Mouse (Mus musculus) kidney, postnatal 0 days (tissue): Measurements from ENCODE around the gene Ech1. TPM values are rescaled to one million over a fixed set of nuclear protein-coding genes. Genes with fewer than 3 reads are reported as not detected.

Experiments used
- ATAC-seq: fragments of 200-750 bp; cut with Nextera tagmentation; replicated peaks from 2 replicates; pipeline ENCODE4 v1.8.0; 2017; ENCODE audit warnings: low read depth, moderate number of reproducible peaks, moderate TSS enrichment, moderate library complexity; ENCODE audit not compliant: low FRiP score
- DNase-seq: peaks from one replicate; pipeline ENCODE4 v3.0.0-alpha.2; 2016; ENCODE audit warnings: low spot score
- H3K27ac ChIP-seq: fragments of 300-500 bp; sonication (generic); 2 replicates; pipeline ENCODE4 v1.5.1; 2014; ENCODE audit warnings: mild to moderate bottlenecking
- H3K27me3 ChIP-seq: fragments of 300-500 bp; sonication (generic); 2 replicates; pipeline ENCODE4 v1.6.1; 2014; ENCODE audit warnings: low read length, mixed read lengths; ENCODE audit not compliant: insufficient read depth
- H3K36me3 ChIP-seq: fragments of 300-500 bp; sonication (generic); 2 replicates; pipeline ENCODE4 v1.6.1; 2014; ENCODE audit warnings: low read length, mixed read lengths; ENCODE audit not compliant: insufficient read depth
- H3K4me1 ChIP-seq: fragments of 300-500 bp; sonication (generic); replicated peaks from 2 replicates; pipeline ENCODE4 v1.6.1; 2014; ENCODE audit warnings: antibody characterized with exemption, low read length, mixed read lengths; ENCODE audit not compliant: insufficient read depth
- H3K4me2 ChIP-seq: fragments of 300-500 bp; sonication (generic); 2 replicates; pipeline ENCODE4 v1.6.1; 2014; ENCODE audit warnings: mild to moderate bottlenecking, low read length, moderate library complexity, mixed read lengths
- H3K4me3 ChIP-seq: fragments of 300-500 bp; sonication (generic); replicated peaks from 2 replicates; pipeline ENCODE4 v1.5.1; 2014; ENCODE audit warnings: low read depth, low read length
- H3K9ac ChIP-seq: fragments of 300-500 bp; sonication (generic); 2 replicates; pipeline ENCODE4 v1.6.1; 2014; ENCODE audit warnings: low read depth, low read length
- H3K9me3 ChIP-seq: fragments of 300-500 bp; sonication (generic); replicated peaks from 2 replicates; pipeline ENCODE4 v1.6.1; 2016; ENCODE audit warnings: low read length, inconsistent platforms, mixed read lengths
- CTCF ChIP-seq: IDR thresholded peaks from 2 replicates; pipeline ENCODE4 v1.5.1; 2016; ENCODE audit warnings: antibody characterized with exemption, low read depth, mild to moderate bottlenecking, moderate library complexity
- WGBS: fragments of 180-500 bp; shearing (Covaris S2); extraction: QIAGEN DNeasy Blood & Tissue Kit; methylation state at CpG from one replicate; pipeline ENCODE4 v1.1.7; 2014; 5-methylcytosine and 5-hydroxymethylcytosine counted together
- polyA plus RNA-seq: library from polyadenylated mRNA; unstranded; fragments of >200 nt; fragmentation: Nextera tagmentation; extraction: Ambion mirVana; gene quantifications from 2 replicates; pipeline ENCODE4 v1.2.1, GENCODE M21; 2015

Gene Ech1
- polyA plus RNA-seq, 1 experiment from 2014 or later, result 330 TPM

DNA sequence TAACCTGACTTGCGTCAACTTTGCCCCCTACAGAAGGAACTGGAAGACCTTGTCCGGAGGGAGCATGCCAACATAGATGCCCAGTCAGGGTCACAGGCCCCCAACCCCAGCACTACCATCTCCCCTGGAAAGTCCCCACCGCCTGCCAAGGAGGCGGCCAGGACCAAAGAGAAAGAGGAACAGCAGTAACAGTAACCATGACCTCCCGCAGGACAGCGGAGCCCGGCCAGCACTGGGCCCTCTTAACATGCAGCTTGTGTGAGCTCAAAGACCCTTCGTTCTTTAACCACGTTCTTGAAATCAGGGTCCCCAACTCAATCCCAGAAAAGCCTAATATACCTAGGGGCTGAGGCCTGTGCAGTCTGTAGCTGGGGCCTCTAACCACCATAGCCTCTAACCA, 37.1 kb upstream of the Ech1 start:
- Histone ChIP-seq H3K9ac (no peak overlapping the region), H3K4me3 (no peak overlapping the region), H3K4me2 (no peak overlapping the region), H3K27ac (no peak overlapping the region), H3K27me3 (no peaks in the 10 kb centered on the region), H3K4me1 (peaks cover 6% of the 10 kb centered on the region; the same call in 1 of the 2 replicates), H3K9me3 (no peaks in the 10 kb centered on the region), H3K36me3 (no peaks in the 10 kb centered on the region)
- no peak for ATAC-seq
- WGBS, result 94% methylated on average over 9 of the region's 9 CpGs
- no peak for TF ChIP-seq CTCF
- DNase-seq, result no peak

- no peak for TF ChIP-seq CTCF
- no peak for DNase-seq
- WGBS, result 67% methylated on average over 4 of the region's 5 CpGs
Observed at GRCm38 (mm10) chr7:28788307-28789195, 36.5 kb upstream of the Ech1 start, which contains the start of gene Rinl. TSS of gene Rinl (plus strand) at chr7:28788969.

DNA sequence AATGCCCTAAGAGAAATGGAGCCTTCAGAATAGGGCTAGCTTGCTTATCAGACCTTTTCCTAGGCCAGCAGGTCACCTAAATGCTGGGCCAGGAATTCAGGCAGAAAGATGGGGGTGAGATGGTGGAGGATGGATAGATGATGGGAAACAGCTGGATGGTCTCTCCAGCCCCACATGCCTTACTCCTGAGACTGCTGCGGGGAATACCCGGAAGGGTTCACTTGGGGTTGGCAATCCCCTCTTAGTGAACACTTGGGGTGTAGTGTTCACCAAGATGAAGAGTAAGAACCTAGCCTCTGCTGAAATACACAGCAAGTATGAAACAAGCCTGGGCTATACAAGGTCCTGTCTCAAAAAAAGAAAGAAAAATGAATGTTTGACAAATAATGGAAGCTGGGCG, 35.8 kb upstream of the Ech1 start:
- no peak overlapping the region for H3K9ac ChIP-seq
- H3K4me2 ChIP-seq, result no peak overlapping the region

More at GRCm38 (mm10) chr7:28788307-28789195, 36.5 kb upstream of the Ech1 start, which contains the start of gene Rinl:
- no peak within 1 kb of the TSS for H3K4me3 ChIP-seq
- no peak within 1 kb of the TSS for H3K4me2 ChIP-seq
- H3K9ac ChIP-seq, result no peak within 1 kb of the TSS
- H3K27ac ChIP-seq, result peak within 1 kb of the TSS; percentile 31
- H3K36me3 ChIP-seq, result no peaks in the 10 kb centered on the region
- no peaks in the 10 kb centered on the region for H3K9me3 ChIP-seq
- ATAC-seq, result no peak
- peaks cover 6% of the 10 kb centered on the region; the same call in 1 of the 2 replicates for H3K4me1 ChIP-seq
- no peaks in the 10 kb centered on the region for H3K27me3 ChIP-seq

GRCm38 (mm10) chr7:28790066-28790806, 34.8 kb upstream of the Ech1 start:
- Histone ChIP-seq H3K4me1 (peaks cover 6% of the 10 kb centered on the region; the same call in 1 of the 2 replicates), H3K4me2 (no peak overlapping the region), H3K27me3 (no peaks in the 10 kb centered on the region), H3K4me3 (no peak overlapping the region), H3K9ac (no peak overlapping the region), H3K9me3 (no peaks in the 10 kb centered on the region), H3K36me3 (no peaks in the 10 kb centered on the region), H3K27ac (peak overlapping the region; percentile 19; the same call in 1 of the 2 replicates)
- WGBS, result 52% methylated on average over 8 of the region's 8 CpGs
- peak; percentile 69 for TF ChIP-seq CTCF
- 0 out of 2 replicates have a peak, but pooled peaks have one; percentile 38 for ATAC-seq
- peak; percentile 61 for DNase-seq

More for the DNA sequence above, 35.8 kb upstream of the Ech1 start:
- Histone ChIP-seq H3K27me3 (no peaks in the 10 kb centered on the region), H3K27ac (peak overlapping the region; percentile 31; the same call in 1 of the 2 replicates), H3K9me3 (no peaks in the 10 kb centered on the region), H3K36me3 (no peaks in the 10 kb centered on the region), H3K4me3 (no peak overlapping the region), H3K4me1 (peaks cover 6% of the 10 kb centered on the region; the same call in 1 of the 2 replicates)
- no peak for TF ChIP-seq CTCF
- 46% methylated on average over 3 of the region's 3 CpGs for WGBS
- ATAC-seq (no peak), DNase-seq (no peak)

DNA sequence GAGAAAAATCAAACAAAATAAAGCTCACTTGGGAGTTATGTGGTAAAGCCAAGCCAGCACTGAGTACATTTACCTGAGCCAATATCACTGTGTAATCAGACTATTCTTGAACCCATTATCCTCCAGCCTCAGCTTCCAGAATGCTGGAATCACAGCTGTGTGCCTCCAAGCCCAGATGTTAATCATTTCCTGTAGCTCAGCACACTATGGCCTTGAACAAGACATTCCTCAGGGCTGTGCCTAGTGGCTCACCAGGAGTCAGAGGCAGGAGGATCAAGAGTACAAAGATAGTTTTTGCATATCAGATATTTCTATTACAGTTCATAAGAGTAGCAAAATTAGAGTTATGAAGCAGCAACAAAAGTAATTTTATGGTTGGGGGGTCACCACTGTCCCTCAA, 33.3 kb upstream of the Ech1 start:
- H3K4me2 ChIP-seq, result no peak overlapping the region
- H3K9ac ChIP-seq, result no peak overlapping the region
- no peak overlapping the region for H3K4me3 ChIP-seq
- ATAC-seq, result no peak
- no peaks in the 10 kb centered on the region for H3K27me3 ChIP-seq
- H3K27ac ChIP-seq, result no peak overlapping the region
- H3K36me3 ChIP-seq, result no peaks in the 10 kb centered on the region
- H3K9me3 ChIP-seq, result no peaks in the 10 kb centered on the region
- H3K4me1 ChIP-seq, result peaks cover 11% of the 10 kb centered on the region; the same call in 1 of the 2 replicates
- TF ChIP-seq CTCF, result no peak
- DNase-seq, result no peak
